Mouse (Mus musculus): ENCODE measurements at regions not wholly inside any gene's neighbourhood (a gene's known extent, or its start where the extent isn't known, plus 50 kb on each side); places are given as distances from the start of the nearest gene placed in this dataset.

- no peak for DNase-seq (ENCODE audit: low spot score in 2 of 2)
These were observed 1002.8 kb upstream of the Adgrl2 start for GRCm38 (mm10) chr3:149993199-149993598.

- DNase-seq (ENCODE audit: low spot score in 2 of 2): peak in 1 of 2 experiments; percentile 2
These were observed 997.4 kb upstream of the Adgrl2 start for GRCm38 (mm10) chr3:149987801-149988200.

GRCm38 (mm10) chr3:149956993-149957392 lies 966.6 kb upstream of the Adgrl2 start:
- no peak for DNase-seq (ENCODE audit: low spot score in 2 of 2)

- DNase-seq (ENCODE audit: low spot score in 2 of 2): peak in 1 of 2 experiments; percentile 21
These were observed 945.8 kb upstream of the Adgrl2 start for GRCm38 (mm10) chr3:149936197-149936596.

- DNase-seq (ENCODE audit: low spot score in 2 of 2): no peak
These were observed 944.5 kb upstream of the Adgrl2 start for GRCm38 (mm10) chr3:149934832-149935231.

- DNase-seq (ENCODE audit: low spot score in 2 of 2): peak in 1 of 2 experiments; percentile 51
These were observed 938.4 kb upstream of the Adgrl2 start for GRCm38 (mm10) chr3:149928456-149929360.

- no peak for DNase-seq (ENCODE audit: low spot score in 2 of 2)
These were observed 929.9 kb upstream of the Adgrl2 start for GRCm38 (mm10) chr3:149920206-149920605.

GRCm38 (mm10) chr3:149918201-149918600 lies 927.8 kb upstream of the Adgrl2 start:
- no peak for DNase-seq (ENCODE audit: low spot score in 2 of 2)

- no peak for DNase-seq (ENCODE audit: low spot score in 2 of 2)
These were observed 920.4 kb upstream of the Adgrl2 start for GRCm38 (mm10) chr3:149910721-149911120.

- DNase-seq (ENCODE audit: low spot score in 2 of 2): no peak
These were observed 911.4 kb upstream of the Adgrl2 start for GRCm38 (mm10) chr3:149901783-149902182.

GRCm38 (mm10) chr3:149876553-149876952 lies 886.2 kb upstream of the Adgrl2 start:
- no peak for DNase-seq (ENCODE audit: low spot score in 2 of 2)

- DNase-seq (ENCODE audit: low spot score in 2 of 2): no peak
These were observed 875.6 kb upstream of the Adgrl2 start for GRCm38 (mm10) chr3:149865945-149866344.

GRCm38 (mm10) chr3:149846941-149847539 lies 856.7 kb upstream of the Adgrl2 start:
- DNase-seq (ENCODE audit: low spot score in 2 of 2): no peak

GRCm38 (mm10) chr3:149845826-149846486 lies 855.6 kb upstream of the Adgrl2 start:
- no peak for DNase-seq (ENCODE audit: low spot score in 2 of 2)

GRCm38 (mm10) chr3:149845083-149845825 lies 854.9 kb upstream of the Adgrl2 start:
- peak; percentile 7 to 53 for DNase-seq (ENCODE audit: low spot score in 2 of 2)

GRCm38 (mm10) chr3:149837921-149838320 lies 847.6 kb upstream of the Adgrl2 start:
- no peak for DNase-seq (ENCODE audit: low spot score in 2 of 2)

- no peak for DNase-seq (ENCODE audit: low spot score in 2 of 2)
These were observed 846.3 kb upstream of the Adgrl2 start for GRCm38 (mm10) chr3:149836467-149837233.

GRCm38 (mm10) chr3:149827181-149827580 lies 836.8 kb upstream of the Adgrl2 start:
- no peak for DNase-seq (ENCODE audit: low spot score in 2 of 2)

GRCm38 (mm10) chr3:149826757-149827156 lies 836.4 kb upstream of the Adgrl2 start:
- no peak for DNase-seq (ENCODE audit: low spot score in 2 of 2)

- no peak for DNase-seq (ENCODE audit: low spot score in 2 of 2)
These were observed 830.3 kb upstream of the Adgrl2 start for GRCm38 (mm10) chr3:149820670-149821069.

Data from layer of hippocampus, adult 18-20 months (tissue).